8 mouse cellular contexts compared by ENCODE assay signal in genomic region chr9:116231351-116232311, GRCm38 (mm10). TPM values are rescaled to one million over a fixed set of nuclear protein-coding genes. Genes with fewer than 3 reads are reported as not detected.
DNase-seq lines count a peak whose midpoint lies in the region; ATAC-seq lines count a peak whose summit lies in the region.

No protein-coding gene starts in this region.

- H3K9me3 ChIP-seq in embryonic facial prominence, embryonic 13.5 days: no peaks in the 10 kb centered on the region
- H3K9me3 ChIP-seq in embryonic facial prominence, embryonic 10.5 days: no peaks in the 10 kb centered on the region
- no peaks in the 10 kb centered on the region for H3K9me3 ChIP-seq in midbrain, embryonic 15.5 days
- H3K9me3 ChIP-seq in midbrain, embryonic 13.5 days: no peaks in the 10 kb centered on the region

- no peak for DNase-seq in embryonic facial prominence, embryonic 10.5 days (ENCODE audit: low spot score)
- peak; percentile 75 to 84 for DNase-seq in lung, adult 18-20 months
- DNase-seq in kidney, postnatal 10 days: no peak
- DNase-seq in embryo, embryonic 11 days: no peak

- no peak overlapping the region for H3K4me3 ChIP-seq in embryonic facial prominence, embryonic 13.5 days
- H3K4me3 ChIP-seq in embryonic facial prominence, embryonic 10.5 days: no peak overlapping the region
- H3K4me3 ChIP-seq in midbrain, embryonic 15.5 days: no peak overlapping the region
- no peak overlapping the region for H3K4me3 ChIP-seq in midbrain, embryonic 13.5 days (replicated peaks)

- H3K36me3 ChIP-seq in embryonic facial prominence, embryonic 13.5 days: no peaks in the 10 kb centered on the region
- no peaks in the 10 kb centered on the region for H3K36me3 ChIP-seq in embryonic facial prominence, embryonic 10.5 days (replicated peaks)
- H3K36me3 ChIP-seq in midbrain, embryonic 15.5 days (replicated peaks): no peaks in the 10 kb centered on the region
- no peaks in the 10 kb centered on the region for H3K36me3 ChIP-seq in midbrain, embryonic 13.5 days

- H3K4me1 ChIP-seq in embryonic facial prominence, embryonic 13.5 days: peaks cover 21% of the 10 kb centered on the region
- H3K4me1 ChIP-seq in embryonic facial prominence, embryonic 10.5 days: peaks cover 13% of the 10 kb centered on the region
- 0 out of 2 replicates have a peak, but pooled peaks cover 4% of the 10 kb centered on the region for H3K4me1 ChIP-seq in midbrain, embryonic 15.5 days
- peaks cover 8% of the 10 kb centered on the region; the same call in 1 of the 2 replicates for H3K4me1 ChIP-seq in midbrain, embryonic 13.5 days (replicated peaks)

- H3K27ac ChIP-seq in embryonic facial prominence, embryonic 13.5 days: peak overlapping the region; percentile 66
- H3K27ac ChIP-seq in embryonic facial prominence, embryonic 10.5 days (replicated peaks): no peak overlapping the region
- H3K27ac ChIP-seq in midbrain, embryonic 15.5 days: 0 out of 2 replicates have a peak overlapping the region, but pooled peaks have one; percentile 8
- H3K27ac ChIP-seq in midbrain, embryonic 13.5 days: no peak overlapping the region

- H3K9ac ChIP-seq in embryonic facial prominence, embryonic 13.5 days: no peak overlapping the region
- H3K9ac ChIP-seq in midbrain, embryonic 15.5 days: no peak overlapping the region
- H3K9ac ChIP-seq in midbrain, embryonic 13.5 days (replicated peaks): no peak overlapping the region

- no peak for ATAC-seq in embryonic facial prominence, embryonic 13.5 days (ENCODE audit: insufficient number of reproducible peaks, insufficient read depth, low FRiP score, low TSS enrichment, low read depth)
- no peak for ATAC-seq in midbrain, embryonic 15.5 days (replicated peaks)
- ATAC-seq in midbrain, embryonic 13.5 days: no peak
- no peak for ATAC-seq in erythroid progenitor cell, adult 5-6 weeks (replicated peaks; ENCODE audit: low FRiP score, poor library complexity, severe bottlenecking)

- H3K27me3 ChIP-seq in embryonic facial prominence, embryonic 13.5 days: no peaks in the 10 kb centered on the region
- no peaks in the 10 kb centered on the region for H3K27me3 ChIP-seq in embryonic facial prominence, embryonic 10.5 days (replicated peaks; ENCODE audit: low read depth, poor library complexity, severe bottlenecking)
- H3K27me3 ChIP-seq in midbrain, embryonic 15.5 days (replicated peaks): no peaks in the 10 kb centered on the region
- H3K27me3 ChIP-seq in midbrain, embryonic 13.5 days: no peaks in the 10 kb centered on the region

- 76% methylated on average over 16 of the region's 16 CpGs for WGBS in embryonic facial prominence, embryonic 13.5 days
- 89% methylated on average over 16 of the region's 16 CpGs for WGBS in embryonic facial prominence, embryonic 10.5 days
- WGBS in midbrain, embryonic 15.5 days: 77% methylated on average over 16 of the region's 16 CpGs
- WGBS in midbrain, embryonic 13.5 days: 88% methylated on average over 16 of the region's 16 CpGs

- H3K4me2 ChIP-seq in embryonic facial prominence, embryonic 13.5 days: no peak overlapping the region
- no peak overlapping the region for H3K4me2 ChIP-seq in midbrain, embryonic 15.5 days
- H3K4me2 ChIP-seq in midbrain, embryonic 13.5 days (replicated peaks): no peak overlapping the region

RNA-seq across cellular contexts. Expression of gene Tgfbr2, which starts 56.5 kb away (rescaled TPM):
- polyA plus RNA-seq in embryonic facial prominence, embryonic 13.5 days (2015; fragmentation: Nextera tagmentation; extraction: Ambion mirVana): 27.0 and 33.3 TPM in 2 replicates
- polyA plus RNA-seq in embryonic facial prominence, embryonic 10.5 days (2016; fragmentation: Nextera tagmentation; extraction: Ambion mirVana): 8.6 and 9.2 TPM in 2 replicates
- polyA plus RNA-seq in midbrain, embryonic 15.5 days (2015; fragmentation: Nextera tagmentation; extraction: Ambion mirVana): 8.5 and 9.0 TPM in 2 replicates
- 6.4 and 7.0 TPM in 2 replicates for polyA plus RNA-seq in midbrain, embryonic 13.5 days (2015; fragmentation: Nextera tagmentation; extraction: Ambion mirVana)
- 9.4 and 10.5 TPM in 2 replicates for total RNA-seq in erythroid progenitor cell, adult 5-6 weeks (2015; ENCODE audit: low replicate concordance)
- 5.3 and 5.6 TPM in 2 replicates for total RNA-seq in erythroid progenitor cell, adult 5-6 weeks (2017; ENCODE audit: low replicate concordance)

Comparison
In these comparisons a context has a peak if more than half of its experiments do, and no peak if none do; other contexts are left out.
1. H3K27ac ChIP-seq: peak in embryonic facial prominence, embryonic 13.5 days (single experiment) and midbrain, embryonic 15.5 days (single experiment); none in embryonic facial prominence, embryonic 10.5 days (single experiment) and midbrain, embryonic 13.5 days (single experiment).
2. DNase-seq: peak in lung, adult 18-20 months (2 of 2); none in embryonic facial prominence, embryonic 10.5 days (single experiment), kidney, postnatal 10 days (single experiment) and embryo, embryonic 11 days (single experiment).